Mouse (Mus musculus): ENCODE data around the gene Ssbp3. TPM values are rescaled to one million over a fixed set of nuclear protein-coding genes. Genes with fewer than 3 reads are reported as not detected.

The Ssbp3 gene
- polyA plus RNA-seq, 1 experiment, result 145 TPM

GRCm38 (mm10) chr4:106985899-106986832, 75.7 kb downstream of the Ssbp3 start:
- no peak for TF ChIP-seq CTCF (IDR thresholded peaks at IDR 0.05; ENCODE audit: borderline replicate concordance, insufficient read depth, low read length)
- no peak for TF ChIP-seq POLR2A (IDR thresholded peaks at IDR 0.05; ENCODE audit: low read depth, low read length)
- Histone ChIP-seq H3K4me1 (ENCODE audit: control insufficient read depth, insufficient read depth, low read length) (peaks cover 13% of the 10 kb centered on the region), H3K4me3 (ENCODE audit: insufficient read depth, low read length) (no peak overlapping the region), H3K27ac (ENCODE audit: insufficient read depth, low read length) (no peak overlapping the region)

GRCm38 (mm10) chr4:106987725-106988364, 77.3 kb downstream of the Ssbp3 start:
- H3K4me1 ChIP-seq (ENCODE audit: control insufficient read depth, insufficient read depth, low read length), result peaks cover 13% of the 10 kb centered on the region
- peak; percentile 57; the same call in 1 of the 2 replicates for TF ChIP-seq CTCF (IDR thresholded peaks at IDR 0.05; ENCODE audit: borderline replicate concordance, insufficient read depth, low read length)
- TF ChIP-seq POLR2A (IDR thresholded peaks at IDR 0.05; ENCODE audit: low read depth, low read length), result no peak

GRCm38 (mm10) chr4:106988886-106989225, 78.4 kb downstream of the Ssbp3 start:
- H3K4me3 ChIP-seq (ENCODE audit: insufficient read depth, low read length), result no peak overlapping the region
- peaks cover 13% of the 10 kb centered on the region for H3K4me1 ChIP-seq (ENCODE audit: control insufficient read depth, insufficient read depth, low read length)
- H3K27ac ChIP-seq (ENCODE audit: insufficient read depth, low read length), result no peak overlapping the region
- TF ChIP-seq CTCF (IDR thresholded peaks at IDR 0.05; ENCODE audit: borderline replicate concordance, insufficient read depth, low read length) (no peak), POLR2A (IDR thresholded peaks at IDR 0.05; ENCODE audit: low read depth, low read length) (no peak)

More at GRCm38 (mm10) chr4:106987725-106988364, 77.3 kb downstream of the Ssbp3 start:
- no peak overlapping the region for H3K4me3 ChIP-seq (ENCODE audit: insufficient read depth, low read length)
- H3K27ac ChIP-seq (ENCODE audit: insufficient read depth, low read length), result no peak overlapping the region

- Histone ChIP-seq H3K27ac (ENCODE audit: insufficient read depth, low read length) (no peak overlapping the region), H3K4me1 (ENCODE audit: control insufficient read depth, insufficient read depth, low read length) (peaks cover 13% of the 10 kb centered on the region), H3K4me3 (ENCODE audit: insufficient read depth, low read length) (no peak overlapping the region)
- TF ChIP-seq POLR2A (IDR thresholded peaks at IDR 0.05; ENCODE audit: low read depth, low read length) (no peak), CTCF (IDR thresholded peaks at IDR 0.05; ENCODE audit: borderline replicate concordance, insufficient read depth, low read length) (peak; percentile 84; the same call in 1 of the 2 replicates)
Measured at GRCm38 (mm10) chr4:106989226-106989983, 78.9 kb downstream of the Ssbp3 start.

GRCm38 (mm10) chr4:106993053-106993452, 82.6 kb downstream of the Ssbp3 start:
- Histone ChIP-seq H3K4me1 (ENCODE audit: control insufficient read depth, insufficient read depth, low read length) (peaks cover 8% of the 10 kb centered on the region; the same call in 1 of the 2 replicates), H3K27ac (ENCODE audit: insufficient read depth, low read length) (no peak overlapping the region), H3K4me3 (ENCODE audit: insufficient read depth, low read length) (no peak overlapping the region)
- no peak for TF ChIP-seq CTCF (IDR thresholded peaks at IDR 0.05; ENCODE audit: borderline replicate concordance, insufficient read depth, low read length)
- no peak for TF ChIP-seq POLR2A (IDR thresholded peaks at IDR 0.05; ENCODE audit: low read depth, low read length)

- Histone ChIP-seq H3K4me3 (ENCODE audit: insufficient read depth, low read length) (no peak overlapping the region), H3K27ac (ENCODE audit: insufficient read depth, low read length) (no peak overlapping the region), H3K4me1 (ENCODE audit: control insufficient read depth, insufficient read depth, low read length) (0 out of 2 replicates have a peak, but pooled peaks cover 3% of the 10 kb centered on the region)
- TF ChIP-seq CTCF (IDR thresholded peaks at IDR 0.05; ENCODE audit: borderline replicate concordance, insufficient read depth, low read length) (no peak), POLR2A (IDR thresholded peaks at IDR 0.05; ENCODE audit: low read depth, low read length) (no peak)
Measured at GRCm38 (mm10) chr4:106994252-106994651, 83.8 kb downstream of the Ssbp3 start.

GRCm38 (mm10) chr4:106995069-106995468, 84.6 kb downstream of the Ssbp3 start:
- 0 out of 2 replicates have a peak, but pooled peaks cover 3% of the 10 kb centered on the region for H3K4me1 ChIP-seq (ENCODE audit: control insufficient read depth, insufficient read depth, low read length)
- no peak overlapping the region for H3K27ac ChIP-seq (ENCODE audit: insufficient read depth, low read length)
- TF ChIP-seq CTCF (IDR thresholded peaks at IDR 0.05; ENCODE audit: borderline replicate concordance, insufficient read depth, low read length) (no peak), POLR2A (IDR thresholded peaks at IDR 0.05; ENCODE audit: low read depth, low read length) (no peak)
- no peak overlapping the region for H3K4me3 ChIP-seq (ENCODE audit: insufficient read depth, low read length)

GRCm38 (mm10) chr4:106995513-106995912, 85.0 kb downstream of the Ssbp3 start:
- TF ChIP-seq CTCF (IDR thresholded peaks at IDR 0.05; ENCODE audit: borderline replicate concordance, insufficient read depth, low read length), result no peak
- TF ChIP-seq POLR2A (IDR thresholded peaks at IDR 0.05; ENCODE audit: low read depth, low read length), result no peak
- no peak overlapping the region for H3K27ac ChIP-seq (ENCODE audit: insufficient read depth, low read length)
- 0 out of 2 replicates have a peak, but pooled peaks cover 3% of the 10 kb centered on the region for H3K4me1 ChIP-seq (ENCODE audit: control insufficient read depth, insufficient read depth, low read length)

More at GRCm38 (mm10) chr4:106995513-106995912, 85.0 kb downstream of the Ssbp3 start:
- no peak overlapping the region for H3K4me3 ChIP-seq (ENCODE audit: insufficient read depth, low read length)
